Mouse (Mus musculus) kidney, postnatal 36 days (tissue): ENCODE measurements at regions not wholly inside any gene's neighbourhood (a gene's known extent, or its start where the extent isn't known, plus 50 kb on each side); places are given as distances from the start of the nearest gene placed in this dataset.

Experiments
- DNase-seq, 2 experiments: peaks; one replicate each; pipeline ENCODE4 v3.0.0; 2021 to 2022; ENCODE audit warnings: mixed read lengths in 2 of 2

DNA sequence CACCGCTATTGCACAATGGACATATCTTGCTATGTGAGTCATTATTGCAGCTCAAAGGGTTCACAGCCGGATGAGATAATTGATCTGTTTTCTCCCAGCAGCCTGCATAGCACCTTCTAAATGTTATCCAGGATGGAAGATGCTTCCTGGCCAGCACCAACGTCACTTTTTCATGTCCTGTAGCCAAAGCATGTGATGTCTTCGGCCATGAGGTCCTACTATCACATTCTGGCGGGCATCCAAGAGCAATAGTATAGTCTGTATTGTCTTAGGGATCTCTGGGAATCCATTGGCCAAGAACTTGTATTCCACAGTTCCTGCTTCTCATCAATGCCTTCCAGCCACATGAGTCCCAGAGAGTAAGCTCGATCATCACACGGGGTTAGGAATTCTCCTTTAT is 70.6 kb downstream of the Npy start:
- no peak for DNase-seq

- DNase-seq = no peak
These were observed 76.6 kb downstream of the Npy start for GRCm38 (mm10) chr6:49899146-49899545.

DNA sequence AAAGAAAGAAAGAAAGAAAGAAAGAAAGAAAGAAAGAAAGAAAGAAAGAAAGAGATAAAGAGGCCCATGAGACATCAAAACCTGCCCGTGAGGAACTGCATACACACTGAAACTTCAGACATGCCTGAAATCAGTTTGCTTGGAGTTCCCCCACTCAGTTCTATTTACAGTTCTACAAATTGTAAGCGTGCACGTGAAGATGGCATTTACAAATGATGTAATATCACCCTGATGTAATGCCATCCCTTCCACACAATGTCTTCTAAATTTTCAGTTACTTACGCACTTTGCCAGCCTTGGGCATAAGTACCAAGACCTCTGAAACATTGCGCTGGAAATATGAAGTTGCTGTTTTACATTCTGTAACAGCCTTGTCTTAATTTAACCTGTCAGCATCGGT is 79.0 kb downstream of the Npy start:
- no peak for DNase-seq

DNA sequence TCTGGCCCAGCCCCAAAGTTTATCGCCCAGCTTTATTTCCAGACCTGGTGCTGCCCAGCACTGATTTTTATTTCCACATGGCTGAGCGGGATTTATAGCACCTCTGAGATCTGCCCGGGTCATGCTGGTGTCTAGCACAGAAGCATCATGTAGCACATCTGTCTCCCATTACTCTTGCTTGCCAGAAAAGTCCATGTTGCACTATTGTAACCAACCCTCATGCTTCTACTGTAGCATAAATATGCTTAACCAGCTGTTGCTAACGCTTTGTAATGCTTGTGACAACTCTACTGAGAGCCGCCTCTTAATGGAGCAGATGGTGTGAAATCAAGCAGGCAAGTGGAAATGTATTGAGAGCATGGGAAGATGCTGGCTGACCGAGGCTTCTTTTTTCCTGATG is 81.5 kb downstream of the Npy start:
- no peak for DNase-seq

DNA sequence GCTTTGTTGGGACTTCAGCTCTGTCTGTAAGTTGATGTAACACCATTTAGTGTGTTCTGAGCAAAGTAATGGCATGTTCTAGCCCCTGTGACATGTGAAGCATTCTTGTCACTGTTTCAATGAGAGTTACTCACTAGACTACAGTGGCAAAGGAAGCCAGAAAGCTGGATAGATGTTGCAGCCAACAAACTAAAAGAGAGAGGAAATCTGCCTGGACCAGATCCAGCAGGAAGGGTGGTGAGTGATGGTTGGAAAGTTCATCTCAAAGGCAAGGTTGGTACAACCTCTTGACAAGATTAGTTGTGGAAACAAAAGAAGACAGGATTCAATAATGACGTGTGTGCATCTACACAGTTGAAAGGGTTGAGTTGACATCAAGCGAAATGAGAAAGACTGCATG is 83.9 kb downstream of the Npy start:
- no peak for DNase-seq

GRCm38 (mm10) chr6:49919089-49919812 is 96.7 kb downstream of the Npy start:
- DNase-seq = peak; percentile 37 to 50

GRCm38 (mm10) chr6:49919813-49920170 is 97.3 kb downstream of the Npy start:
- DNase-seq = no peak

DNA sequence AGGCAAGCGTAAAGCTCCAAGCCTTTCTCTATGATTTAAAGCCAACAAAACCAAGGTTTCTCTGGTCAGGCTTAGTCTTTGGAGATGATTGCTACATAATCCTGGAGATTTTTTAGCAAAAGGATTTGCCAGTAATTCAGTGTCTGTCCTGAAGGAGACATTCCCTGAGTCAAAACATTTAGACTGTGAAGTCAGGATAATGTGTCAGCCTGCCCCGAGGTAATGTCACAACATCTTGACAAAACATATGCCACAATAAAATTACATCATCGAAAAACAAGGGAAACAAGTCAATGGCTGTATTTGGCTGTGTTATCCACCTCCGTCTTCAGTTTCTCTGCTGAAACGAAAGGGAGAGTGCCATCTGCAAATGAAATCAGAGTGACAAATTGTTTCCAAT is 101.8 kb downstream of the Npy start:
- DNase-seq = no peak

DNA sequence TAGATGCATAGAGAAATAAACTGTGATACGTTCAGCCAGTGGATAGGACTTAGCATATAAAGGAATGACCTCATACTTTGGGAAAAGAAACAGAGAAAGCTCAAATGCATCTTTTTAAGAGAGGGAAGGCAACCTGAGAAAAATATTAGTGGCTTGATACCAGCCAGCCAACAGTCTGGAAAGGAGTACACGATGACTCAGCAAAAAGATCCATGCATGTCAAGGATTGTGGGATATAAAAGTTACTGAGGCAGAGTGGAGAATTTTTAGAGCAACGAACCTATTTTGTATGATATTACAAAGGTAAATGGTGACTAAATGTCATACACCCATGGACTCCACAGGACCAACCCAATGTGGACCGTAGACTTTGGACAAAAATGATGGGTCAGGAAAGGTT is 105.6 kb downstream of the Npy start:
- no peak for DNase-seq

GRCm38 (mm10) chr6:49930104-49930503 is 107.6 kb downstream of the Npy start:
- DNase-seq = peak in 1 of 2 experiments; percentile 35

DNA sequence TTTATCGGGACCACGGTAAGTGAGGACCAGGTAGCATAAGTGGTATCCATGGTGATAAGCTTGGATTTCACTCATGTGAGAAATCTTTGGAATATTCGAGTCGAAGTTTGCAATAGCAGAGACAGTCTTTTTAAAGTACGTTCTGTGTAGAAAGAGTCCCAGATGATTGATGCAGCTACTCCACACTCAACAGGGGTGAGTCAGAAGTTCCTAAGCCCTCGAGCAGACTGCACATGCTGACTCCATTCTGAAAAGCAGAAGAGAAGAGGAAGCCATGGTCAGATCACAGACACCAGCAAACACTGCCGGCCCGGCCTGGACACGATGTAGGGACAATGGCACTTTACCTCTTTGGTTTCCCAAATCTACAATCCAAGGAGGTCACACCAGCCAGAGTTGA is 120.6 kb downstream of the Npy start:
- DNase-seq = no peak

DNA sequence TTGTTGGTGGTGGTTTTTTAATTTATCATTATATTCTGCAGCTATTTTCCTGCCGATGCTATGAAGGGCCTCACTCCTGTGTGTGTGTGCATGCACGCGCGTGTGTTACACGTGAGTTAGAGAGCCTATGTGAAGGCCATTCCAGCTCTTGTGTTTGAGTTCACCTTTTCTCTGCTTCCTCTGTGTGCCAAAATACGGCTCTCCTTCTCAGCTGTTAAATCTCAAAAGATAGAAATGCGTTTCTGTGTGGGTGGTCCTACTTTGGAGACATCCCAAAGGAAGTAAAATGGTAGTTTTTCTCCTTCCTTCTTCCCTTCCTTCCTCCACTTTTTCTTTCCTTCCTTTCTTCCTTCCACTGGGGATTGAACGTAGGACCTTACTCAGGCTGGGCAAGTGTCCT is 136.4 kb downstream of the Npy start:
- DNase-seq = no peak

DNA sequence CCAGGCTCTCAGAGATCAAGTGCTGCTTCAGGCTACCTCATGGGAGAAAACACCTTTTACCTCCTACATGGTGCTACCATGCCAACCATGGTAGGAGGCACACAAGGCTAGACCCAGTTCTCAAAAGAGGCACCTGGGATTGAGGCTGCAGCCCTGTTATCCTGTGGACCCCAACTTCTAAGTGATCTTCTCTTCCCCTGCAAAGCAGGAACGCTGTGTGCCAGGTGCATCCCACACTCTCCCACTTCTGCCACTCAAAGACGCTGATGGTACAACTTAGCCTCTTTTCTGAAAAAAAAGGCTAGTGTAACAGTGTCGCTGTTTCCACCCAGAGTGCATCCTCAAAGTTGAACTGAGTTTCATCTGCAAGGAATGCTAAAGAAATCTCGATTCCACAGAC is 138.7 kb downstream of the Npy start:
- no peak for DNase-seq

DNA sequence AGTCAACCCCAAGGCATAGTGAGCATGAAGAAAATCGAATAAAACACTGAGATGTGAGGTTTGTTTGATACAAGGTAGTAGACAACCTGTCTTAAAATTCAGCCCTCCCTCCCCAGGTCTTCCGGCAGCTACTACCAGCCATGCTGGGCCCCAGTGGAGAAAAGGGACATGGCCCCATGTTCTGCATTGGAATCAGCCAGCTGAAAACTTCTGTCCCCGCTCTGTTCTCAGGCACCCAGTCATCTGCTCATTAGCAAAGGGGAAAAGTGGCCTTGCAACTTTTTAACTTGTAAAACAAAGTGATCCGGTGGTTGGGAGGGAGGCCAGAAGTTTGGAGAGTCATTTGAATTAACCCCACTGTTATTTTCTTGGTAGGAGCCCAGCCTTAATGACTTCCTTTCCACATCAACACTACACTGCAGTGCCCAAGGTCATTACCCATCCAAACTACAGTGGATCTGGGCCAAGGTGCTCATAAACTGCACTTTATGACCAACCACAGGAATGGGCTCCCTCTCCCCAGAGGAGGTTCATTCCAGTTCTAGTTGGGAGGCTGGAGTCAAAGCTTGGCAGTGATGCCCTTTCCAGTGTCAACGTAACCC is 143.5 kb downstream of the Npy start:
- peak; percentile 68 to 78 for DNase-seq

DNA sequence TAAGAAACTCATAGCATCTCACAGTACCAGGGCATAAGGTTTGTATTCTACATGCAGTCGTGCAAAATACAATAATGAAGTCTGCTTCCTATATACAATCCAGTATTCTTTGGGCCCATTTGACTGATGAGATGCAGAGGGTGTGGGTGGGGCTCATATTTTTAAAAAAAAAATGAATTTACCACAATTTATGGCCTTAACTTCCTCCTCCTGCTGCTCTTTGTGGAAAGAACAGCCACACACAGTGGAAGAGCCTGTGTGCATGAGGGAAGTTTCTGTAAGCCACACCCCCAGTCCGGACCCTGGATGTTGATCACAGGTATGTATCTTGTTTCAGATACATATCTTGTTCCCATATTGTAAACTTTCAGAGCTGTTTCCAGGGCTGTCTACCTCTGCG is 143.5 kb upstream of the Mpp6 start:
- no peak for DNase-seq

DNA sequence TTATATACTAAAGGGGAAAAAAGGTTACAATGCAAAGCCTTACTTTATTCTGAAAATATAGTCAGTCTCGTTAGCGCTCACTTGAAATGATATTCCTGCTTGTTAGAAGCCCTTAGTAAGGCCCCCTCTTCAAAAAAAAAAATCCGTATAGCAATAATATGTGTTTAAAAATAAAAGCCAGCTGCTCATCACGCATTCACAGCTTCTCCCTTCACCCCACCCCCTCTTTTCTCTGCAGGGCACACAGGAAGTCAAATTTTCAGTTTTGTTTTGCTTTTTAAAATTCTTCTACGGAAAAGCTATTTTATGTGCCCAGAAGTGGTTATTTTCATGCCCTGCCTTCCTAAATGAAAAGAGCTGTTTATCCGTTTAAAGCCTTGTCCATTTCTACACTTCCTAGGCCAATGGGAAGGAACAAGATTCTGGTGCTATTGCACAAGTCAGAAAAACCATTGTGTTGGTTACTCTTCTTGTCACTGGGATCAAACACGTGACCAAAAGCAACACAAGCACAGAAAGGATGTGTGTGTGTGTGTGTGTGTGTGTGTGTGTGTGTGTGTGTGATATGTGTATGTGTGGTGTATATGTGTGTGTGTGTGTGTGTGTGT is 136.7 kb upstream of the Mpp6 start:
- no peak for DNase-seq

- peak; percentile 38 to 41 for DNase-seq
These were observed 132.3 kb upstream of the Mpp6 start for GRCm38 (mm10) chr6:49977783-49978182.

DNA sequence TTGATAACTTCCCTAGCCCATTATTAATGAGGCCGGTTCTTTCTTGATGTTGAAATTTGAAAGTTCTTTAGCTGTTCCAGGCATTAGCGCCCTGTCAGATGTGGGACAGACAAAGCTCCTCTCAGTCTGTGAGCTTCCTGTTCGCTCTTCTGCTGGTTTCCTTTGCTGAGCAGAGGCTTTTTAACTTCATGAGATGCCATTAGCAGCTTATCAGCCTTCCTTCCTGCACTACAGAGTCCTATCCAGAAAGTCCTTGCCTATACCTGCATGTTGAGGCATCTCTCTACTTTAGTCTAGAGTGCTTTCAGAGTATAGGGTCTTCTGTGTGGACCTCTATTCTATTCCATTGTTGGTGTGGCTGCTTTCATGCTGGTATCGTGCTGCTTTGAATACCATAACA is 126.3 kb upstream of the Mpp6 start:
- no peak for DNase-seq

DNA sequence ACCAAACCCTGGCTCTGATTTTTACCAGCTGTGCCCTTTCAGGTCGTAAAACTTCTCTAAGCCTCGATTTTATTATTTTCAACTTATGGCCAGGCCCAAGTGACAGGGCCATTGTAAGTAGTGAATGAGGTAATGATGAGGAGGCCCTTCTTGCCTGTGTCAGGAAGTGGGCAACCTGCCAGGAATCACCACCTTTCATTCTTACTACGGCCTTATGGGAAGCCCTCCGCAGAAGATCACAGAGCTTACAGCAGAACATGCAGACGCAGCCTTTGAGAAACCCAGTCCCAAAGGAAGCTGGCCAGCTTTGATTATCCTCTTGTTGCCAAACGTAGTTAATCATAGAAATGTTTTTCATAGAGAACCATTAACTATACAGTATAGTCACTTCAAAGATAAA is 124.9 kb upstream of the Mpp6 start:
- DNase-seq = peak in 1 of 2 experiments; percentile 44

GRCm38 (mm10) chr6:49987141-49987540 is 122.9 kb upstream of the Mpp6 start:
- no peak for DNase-seq

DNA sequence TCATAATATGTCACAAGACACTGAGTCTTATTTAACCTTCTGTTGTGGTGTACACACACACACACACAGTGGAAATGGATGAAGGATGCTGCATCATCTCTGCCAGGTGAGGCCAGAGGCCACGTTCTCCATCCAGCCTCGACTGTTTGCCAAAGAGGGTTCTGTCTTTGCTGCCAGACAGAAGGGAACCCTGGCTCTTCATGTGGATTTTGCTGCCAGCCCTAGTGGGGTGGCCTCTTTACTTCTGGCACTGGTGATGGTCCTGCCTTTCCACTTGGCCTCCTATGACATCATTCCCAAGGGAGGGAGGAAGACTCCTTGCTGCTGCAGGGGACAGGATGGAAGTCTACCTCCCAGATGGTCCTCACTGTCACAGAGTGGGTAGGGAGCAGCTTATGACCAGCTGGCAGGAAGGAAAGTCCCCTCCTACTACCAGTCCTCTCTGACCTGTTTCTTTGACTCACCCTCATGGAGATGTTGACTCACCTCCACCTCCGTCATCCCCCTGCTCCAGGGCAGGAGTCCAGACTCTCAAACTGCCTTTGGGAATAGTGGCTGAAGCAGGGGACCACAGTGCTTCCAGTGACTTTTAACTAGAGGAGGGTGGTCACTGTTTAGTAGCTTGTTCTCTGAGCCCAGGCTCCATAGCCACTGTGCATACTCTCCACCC is 122.4 kb upstream of the Mpp6 start:
- no peak for DNase-seq

DNA sequence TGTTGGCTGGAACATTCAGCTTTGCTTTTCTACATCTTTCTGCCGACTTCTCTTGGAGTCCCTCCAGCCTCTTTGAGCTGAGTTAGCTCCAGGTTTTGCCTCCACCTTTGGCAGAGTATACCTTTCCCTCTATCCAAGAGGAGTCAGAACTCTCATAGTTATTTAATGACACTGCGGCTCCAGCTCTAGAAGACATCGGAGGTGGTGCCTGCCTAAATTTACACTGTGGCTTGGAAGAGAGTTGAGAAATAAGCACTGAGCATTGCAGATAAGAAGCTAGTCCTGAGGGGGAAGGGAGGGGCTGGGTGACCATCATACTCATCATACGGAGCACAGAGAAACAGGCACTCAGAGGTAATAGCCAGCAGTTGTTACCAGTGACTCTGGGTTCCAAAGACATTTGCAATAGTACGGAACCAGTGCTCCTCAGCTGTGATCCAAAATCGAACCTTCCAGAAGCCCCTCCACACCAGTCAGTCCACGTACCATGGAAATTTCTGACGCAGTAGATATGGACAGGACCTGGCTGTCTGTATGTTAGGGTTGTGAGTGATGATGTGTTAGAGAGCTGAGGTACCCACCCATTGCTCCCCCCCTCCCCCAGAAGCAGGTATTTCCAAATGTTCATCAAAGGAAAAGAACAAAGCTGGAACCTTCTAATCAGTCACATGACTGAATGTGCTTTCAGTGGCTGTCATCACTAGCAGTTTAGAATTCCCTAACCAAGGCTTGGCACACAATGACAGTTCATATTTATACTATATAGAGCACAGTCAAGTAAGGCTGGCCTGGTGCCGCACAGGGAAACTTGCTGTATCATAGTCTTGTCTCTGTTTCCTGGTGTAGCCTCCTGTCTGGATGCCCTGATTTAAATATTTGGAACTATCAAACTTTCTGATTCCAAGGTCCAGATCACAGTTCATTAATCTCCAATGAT is 120.2 kb upstream of the Mpp6 start:
- peak in 1 of 2 experiments; percentile 29 for DNase-seq

GRCm38 (mm10) chr6:49990522-49990858 is 119.6 kb upstream of the Mpp6 start:
- peak in 1 of 2 experiments; percentile 38 for DNase-seq
